Mouse (Mus musculus): ENCODE measurements around the gene Six3. TPM values are rescaled to one million over a fixed set of nuclear protein-coding genes. Genes with fewer than 3 reads are reported as not detected.

Gene Six3
- polyA plus RNA-seq, 1 experiment from 2014 or later: 26.1 TPM

- peaks cover 74% of the 10 kb centered on the region for H3K4me1 ChIP-seq
- H3K4me3 ChIP-seq (replicated peaks): peak overlapping the region; percentile 59
Observed at GRCm38 (mm10) chr17:85622493-85623157, 9.2 kb downstream of the Six3 start.

GRCm38 (mm10) chr17:85623161-85624050 lies 10.0 kb downstream of the Six3 start:
- Histone ChIP-seq H3K9ac (peak overlapping the region; percentile 83), H3K4me2 (peak overlapping the region; percentile 69), H3K4me1 (peaks cover 73% of the 10 kb centered on the region), H3K4me3 (replicated peaks) (peak overlapping the region; percentile 59), H3K27me3 (peaks cover 94% of the 10 kb centered on the region), H3K9me3 (no peaks in the 10 kb centered on the region), H3K27ac (peak overlapping the region; percentile 95), H3K36me3 (replicated peaks) (no peaks in the 10 kb centered on the region)
- WGBS: under 1% methylated on average over 51 of the region's 52 CpGs
- no peak for ATAC-seq (ENCODE audit: low FRiP score)

More at GRCm38 (mm10) chr17:85622493-85623157, 9.2 kb downstream of the Six3 start:
- WGBS: 4% methylated on average over 12 of the region's 12 CpGs
- peak overlapping the region; percentile 95 for H3K27ac ChIP-seq
- H3K9ac ChIP-seq: peak overlapping the region; percentile 83
- no peaks in the 10 kb centered on the region for H3K9me3 ChIP-seq
- H3K36me3 ChIP-seq (replicated peaks): no peaks in the 10 kb centered on the region
- no peak for ATAC-seq (ENCODE audit: low FRiP score)
- peaks cover 94% of the 10 kb centered on the region for H3K27me3 ChIP-seq
- H3K4me2 ChIP-seq: peak overlapping the region; percentile 69

- peak overlapping the region; percentile 69 for H3K4me2 ChIP-seq
- no peaks in the 10 kb centered on the region for H3K36me3 ChIP-seq (replicated peaks)
- H3K27ac ChIP-seq: peak overlapping the region; percentile 95
- WGBS: 2% methylated on average over 13 of the region's 13 CpGs
- no peak for ATAC-seq (ENCODE audit: low FRiP score)
- no peaks in the 10 kb centered on the region for H3K9me3 ChIP-seq
- H3K9ac ChIP-seq: peak overlapping the region; percentile 83
- H3K27me3 ChIP-seq: peaks cover 94% of the 10 kb centered on the region
- peaks cover 73% of the 10 kb centered on the region for H3K4me1 ChIP-seq
- H3K4me3 ChIP-seq (replicated peaks): peak overlapping the region; percentile 59
Observed at GRCm38 (mm10) chr17:85624051-85624420, 10.6 kb downstream of the Six3 start.

- H3K4me3 ChIP-seq (replicated peaks): peak overlapping the region; percentile 59
- no peaks in the 10 kb centered on the region for H3K36me3 ChIP-seq (replicated peaks)
- H3K9me3 ChIP-seq: no peaks in the 10 kb centered on the region
- H3K4me2 ChIP-seq: peak overlapping the region; percentile 69
- peaks cover 93% of the 10 kb centered on the region for H3K27me3 ChIP-seq
- ATAC-seq (ENCODE audit: low FRiP score): no peak
- peak overlapping the region; percentile 65 for H3K9ac ChIP-seq
- WGBS: 3% methylated on average over 26 of the region's 26 CpGs
- H3K4me1 ChIP-seq: peaks cover 67% of the 10 kb centered on the region
- H3K27ac ChIP-seq: peak overlapping the region; percentile 68
Observed at GRCm38 (mm10) chr17:85624981-85625940, 11.9 kb downstream of the Six3 start.

- peak overlapping the region; percentile 43; the same call in 1 of the 2 replicates for H3K27ac ChIP-seq
- WGBS: 21% methylated on average over 14 of the region's 14 CpGs
- H3K4me1 ChIP-seq: peaks cover 65% of the 10 kb centered on the region
- peak overlapping the region; percentile 65 for H3K9ac ChIP-seq
- peak overlapping the region; percentile 59 for H3K4me3 ChIP-seq (replicated peaks)
- H3K9me3 ChIP-seq: no peaks in the 10 kb centered on the region
- no peaks in the 10 kb centered on the region for H3K36me3 ChIP-seq (replicated peaks)
- ATAC-seq (ENCODE audit: low FRiP score): no peak
- H3K27me3 ChIP-seq: peaks cover 93% of the 10 kb centered on the region
- H3K4me2 ChIP-seq: peak overlapping the region; percentile 69
Observed at GRCm38 (mm10) chr17:85626091-85626860, 12.9 kb downstream of the Six3 start.

- H3K9ac ChIP-seq: no peak overlapping the region
- no peaks in the 10 kb centered on the region for H3K9me3 ChIP-seq
- H3K4me3 ChIP-seq (replicated peaks): no peak overlapping the region
- no peaks in the 10 kb centered on the region for H3K36me3 ChIP-seq (replicated peaks)
- H3K27ac ChIP-seq: peak overlapping the region; percentile 31; the same call in 1 of the 2 replicates
- 55% methylated on average over 5 of the region's 5 CpGs for whole genome bisulfite sequencing
- H3K4me1 ChIP-seq: peaks cover 58% of the 10 kb centered on the region
- ATAC-seq (ENCODE audit: low FRiP score): no peak
- peaks cover 93% of the 10 kb centered on the region for H3K27me3 ChIP-seq
- H3K4me2 ChIP-seq: 0 out of 2 replicates have a peak overlapping the region, but pooled peaks have one; percentile 69
Observed at GRCm38 (mm10) chr17:85627751-85628150, 14.3 kb downstream of the Six3 start.

- WGBS: 4% methylated on average over 8 of the region's 8 CpGs
- Histone ChIP-seq H3K9me3 (no peaks in the 10 kb centered on the region), H3K4me2 (no peak overlapping the region; the same call in 1 of the 2 replicates), H3K27ac (peak overlapping the region; percentile 73), H3K9ac (no peak overlapping the region), H3K27me3 (peaks cover 85% of the 10 kb centered on the region), H3K36me3 (replicated peaks) (no peaks in the 10 kb centered on the region), H3K4me1 (peaks cover 49% of the 10 kb centered on the region), H3K4me3 (replicated peaks) (no peak overlapping the region)
- ATAC-seq (ENCODE audit: low FRiP score): peak; percentile 82
Observed at GRCm38 (mm10) chr17:85628811-85629210, 15.4 kb downstream of the Six3 start.

GRCm38 (mm10) chr17:85629396-85629795 lies 16.0 kb downstream of the Six3 start:
- 54% methylated on average over 1 of the region's 1 CpGs for WGBS
- H3K9ac ChIP-seq: no peak overlapping the region
- peaks cover 89% of the 10 kb centered on the region for H3K27me3 ChIP-seq
- H3K9me3 ChIP-seq: no peaks in the 10 kb centered on the region
- 0 out of 2 replicates have a peak overlapping the region, but pooled peaks have one; percentile 46 for H3K27ac ChIP-seq
- H3K4me2 ChIP-seq: no peak overlapping the region
- H3K36me3 ChIP-seq (replicated peaks): no peaks in the 10 kb centered on the region
- H3K4me1 ChIP-seq: peaks cover 49% of the 10 kb centered on the region
- no peak for ATAC-seq (ENCODE audit: low FRiP score)
- no peak overlapping the region for H3K4me3 ChIP-seq (replicated peaks)

GRCm38 (mm10) chr17:85630296-85631050 lies 17.1 kb downstream of the Six3 start:
- WGBS: 40% methylated on average over 22 of the region's 22 CpGs
- Histone ChIP-seq H3K9ac (no peak overlapping the region), H3K36me3 (replicated peaks) (no peaks in the 10 kb centered on the region), H3K4me3 (replicated peaks) (no peak overlapping the region), H3K4me1 (peaks cover 44% of the 10 kb centered on the region), H3K4me2 (no peak overlapping the region), H3K27ac (no peak overlapping the region), H3K9me3 (no peaks in the 10 kb centered on the region), H3K27me3 (peaks cover 82% of the 10 kb centered on the region)
- no peak for ATAC-seq (ENCODE audit: low FRiP score)

GRCm38 (mm10) chr17:85631106-85631505 lies 17.7 kb downstream of the Six3 start:
- Histone ChIP-seq H3K9me3 (no peaks in the 10 kb centered on the region), H3K27ac (no peak overlapping the region), H3K4me3 (replicated peaks) (no peak overlapping the region), H3K4me2 (no peak overlapping the region), H3K27me3 (peaks cover 76% of the 10 kb centered on the region), H3K36me3 (replicated peaks) (no peaks in the 10 kb centered on the region), H3K4me1 (peaks cover 39% of the 10 kb centered on the region), H3K9ac (no peak overlapping the region)
- no peak for ATAC-seq (ENCODE audit: low FRiP score)
- WGBS: 59% methylated on average over 4 of the region's 5 CpGs
